In genomic region chr10:9621055-9621454, GRCm38 (mm10) we compare ENCODE assay signal across 24 mouse cellular contexts. TPM values are rescaled to one million over a fixed set of nuclear protein-coding genes. Genes with fewer than 3 reads are reported as not detected.
"Had no signal": no experiment of that assay in that cellular context is flagged by ENCODE, and none has a peak within 500 bp of the region (broad histone marks: within the 10 kb centered on the region; RNA-seq: fewer than 3 reads in every experiment).

No protein-coding gene starts in this region.

- H3K9me3 ChIP-seq: limb, embryonic 12.5 days; limb, embryonic 15.5 days; midbrain, embryonic 10.5 days; midbrain, embryonic 13.5 days; neural tube, embryonic 13.5 days had no signal

- H3K4me3 ChIP-seq: layer of hippocampus, adult 2 months; limb, embryonic 12.5 days; limb, embryonic 15.5 days; midbrain, embryonic 10.5 days; midbrain, embryonic 13.5 days; myocyte; neural tube, embryonic 13.5 days had no signal

- ATAC-seq: liver, postnatal 0 days; lung, postnatal 0 days; midbrain, embryonic 13.5 days; midbrain, embryonic 16.5 days had no signal

- H3K27ac ChIP-seq: layer of hippocampus, adult 2 months; limb, embryonic 12.5 days; limb, embryonic 15.5 days; liver, embryonic 14.5 days; macrophage; midbrain, embryonic 10.5 days; midbrain, embryonic 13.5 days; neural tube, embryonic 13.5 days had no signal

- DNase-seq: kidney, adult 18-20 months; kidney, postnatal 25 days; layer of hippocampus, adult 9-11 months; left cerebral cortex, postnatal 4 days; liver, postnatal 0 days; lung, embryonic 14.5 days; retina, postnatal 1 day; thymus, adult 18-20 months; thymus, postnatal 36 days had no signal

- H3K27me3 ChIP-seq: limb, embryonic 12.5 days; limb, embryonic 15.5 days; midbrain, embryonic 13.5 days; neural tube, embryonic 13.5 days had no signal

- H3K36me3 ChIP-seq: limb, embryonic 12.5 days; limb, embryonic 15.5 days; midbrain, embryonic 10.5 days; midbrain, embryonic 13.5 days; neural tube, embryonic 13.5 days had no signal

- H3K4me1 ChIP-seq: limb, embryonic 12.5 days; limb, embryonic 15.5 days; neural tube, embryonic 13.5 days had no signal

- H3K4me2 ChIP-seq: limb, embryonic 12.5 days; limb, embryonic 15.5 days; liver, embryonic 11.5 days; lung, embryonic 14.5 days; midbrain, embryonic 13.5 days; neural tube, embryonic 13.5 days had no signal

- H3K9ac ChIP-seq: limb, embryonic 12.5 days; limb, embryonic 15.5 days; liver, embryonic 14.5 days; liver, postnatal 0 days; lung, embryonic 14.5 days; midbrain, embryonic 13.5 days; neural tube, embryonic 13.5 days had no signal

RNA-seq across cellular contexts. Expression of gene Samd5, which starts 54.0 kb away (rescaled TPM):
- total RNA-seq: megakaryocyte, adult 5-6 weeks; monocyte, adult 5-6 weeks; neutrophil, adult 5-6 weeks had no signal
- polyA plus RNA-seq: myocyte had no signal
